In the genomic region with DNA sequence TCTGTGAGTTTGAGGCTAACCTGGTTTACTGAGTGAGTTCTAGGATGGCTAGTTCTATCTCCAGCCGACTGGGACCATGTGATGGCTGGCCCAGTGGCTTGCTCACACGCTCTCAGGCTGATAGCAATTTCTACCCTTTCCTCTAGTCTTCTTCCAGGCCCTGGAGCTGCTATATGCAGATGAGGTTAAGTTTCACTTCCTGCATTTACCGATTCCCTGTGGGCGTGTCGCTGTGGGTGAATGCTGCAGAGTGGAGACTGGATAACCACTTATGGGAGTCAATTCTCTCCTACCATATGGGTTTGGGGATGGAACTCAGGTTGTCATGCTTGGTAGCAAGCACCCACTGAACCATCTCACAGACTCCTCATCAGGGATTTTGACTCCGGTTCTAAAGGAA, we compare ENCODE assay signal across 22 mouse cellular contexts. TPM values are rescaled to one million over a fixed set of nuclear protein-coding genes. Genes with fewer than 3 reads are reported as not detected.
DNase-seq lines count a peak whose midpoint lies in the region; ATAC-seq and TF ChIP-seq lines count a peak whose summit lies in the region.
"Had no signal": no experiment of that assay in that cellular context is flagged by ENCODE, and none has a peak within 500 bp of the region (broad histone marks: within the 10 kb centered on the region; RNA-seq: fewer than 3 reads in every experiment).

No protein-coding gene starts in this region.

- DNase-seq in lung, adult 18-20 months, result peak; percentile 12 to 17
- no peak for DNase-seq in lung, adult 2 months
- peak; percentile 25 for DNase-seq in 416B (ENCODE audit: low read depth)
- DNase-seq in thymus, postnatal 14 days, result no peak
- no peak for DNase-seq in left cerebral cortex, postnatal 25 days (ENCODE audit: low spot score in 2 of 2)
- DNase-seq: adrenal gland, postnatal 36 days; B cell, adult 2 months; cerebellum, adult 9-10 months; gastrocnemius, postnatal 25 days; kidney, adult 18-20 months; kidney, postnatal 10 days; right cerebral cortex, postnatal 25 days had no signal

- intact Hi-C loops in left cerebral cortex, postnatal 25 days (cut with DNase I), result no loop called here

- no peak for TF ChIP-seq POLR2A in lung, adult 2 months (IDR thresholded peaks at IDR 0.05; ENCODE audit: borderline replicate concordance, extremely low read depth, low read depth, low read length)
- TF ChIP-seq POLR2A in bone marrow macrophage, adult 2 months (IDR thresholded peaks at IDR 0.05; ENCODE audit: borderline replicate concordance, low read depth, low read length), result no peak

- WGBS in lung, adult 2 months, result 63% methylated on average over 6 of the region's 6 CpGs

- H3K4me3 ChIP-seq in lung, adult 2 months (replicated peaks; ENCODE audit: extremely low read depth, low read depth, low read length), result no peak overlapping the region
- H3K4me3 ChIP-seq in bone marrow macrophage, adult 2 months (ENCODE audit: insufficient read depth, low read length), result no peak overlapping the region
- H3K4me3 ChIP-seq: embryonic facial prominence, embryonic 13.5 days; limb, embryonic 15.5 days; liver, embryonic 15.5 days; midbrain, embryonic 13.5 days; neural tube, embryonic 15.5 days had no signal

- no peaks in the 10 kb centered on the region for H3K4me1 ChIP-seq in lung, adult 2 months (ENCODE audit: control insufficient read depth, insufficient read depth, low read length)
- peaks cover 7% of the 10 kb centered on the region for H3K4me1 ChIP-seq in bone marrow macrophage, adult 2 months (ENCODE audit: control insufficient read depth, insufficient read depth, low read length)
- H3K4me1 ChIP-seq: embryonic facial prominence, embryonic 13.5 days; limb, embryonic 15.5 days; liver, embryonic 15.5 days; midbrain, embryonic 13.5 days; neural tube, embryonic 15.5 days had no signal

- no peak for TF ChIP-seq CTCF in lung, adult 2 months (IDR thresholded peaks at IDR 0.05; ENCODE audit: insufficient read depth, low read length)
- TF ChIP-seq CTCF in bone marrow macrophage, adult 2 months (IDR thresholded peaks at IDR 0.05; ENCODE audit: low read depth, low read length), result no peak

- ATAC-seq in megakaryocyte progenitor cell, adult 5-6 weeks (replicated peaks; ENCODE audit: poor library complexity), result peak; percentile 99
- ATAC-seq: forebrain, embryonic 14.5 days; midbrain, embryonic 13.5 days had no signal

- H3K27ac ChIP-seq in bone marrow macrophage, adult 2 months (ENCODE audit: insufficient read depth, low read depth, low read length), result peak overlapping the region; percentile 10; the same call in 1 of the 2 replicates
- H3K27ac ChIP-seq: embryonic facial prominence, embryonic 13.5 days; limb, embryonic 15.5 days; liver, embryonic 15.5 days; macrophage; midbrain, embryonic 13.5 days; neural tube, embryonic 15.5 days had no signal

RNA-seq across cellular contexts. Expression of a gene that starts 10.8 kb away (rescaled TPM):
- 0.06 and 0.15 TPM in 2 replicates for polyA plus RNA-seq in lung, adult 2 months (2012; rRNA removed)
- not detected in 2 replicates for polyA plus RNA-seq in bone marrow macrophage, adult 2 months (2012; ENCODE audit: insufficient read depth, insufficient read length, missing spikeins)
- total RNA-seq in megakaryocyte progenitor cell, adult 5-6 weeks (2015), result not detected in 2 replicates
- total RNA-seq in megakaryocyte progenitor cell, adult 5-6 weeks (2017), result not detected in 2 replicates
- 10 to 100 TPM; 12.5 to 12.7 TPM for total RNA-seq in left cerebral cortex, postnatal 25 days (2021)
- polyA plus RNA-seq: heart, embryonic 16.5 days; liver, embryonic 15.5 days had no signal

Comparison
In these comparisons a context has a peak if more than half of its experiments do, and no peak if none do; other contexts are left out.
1. DNase-seq: peak in lung, adult 18-20 months (2 of 2) and 416B (single experiment); none in lung, adult 2 months (single experiment), thymus, postnatal 14 days (single experiment) and left cerebral cortex, postnatal 25 days (0 of 2).
2. RNA of a gene that starts 10.8 kb away (total RNA-seq): 12.5 to 12.7 TPM in left cerebral cortex, postnatal 25 days; not detected in megakaryocyte progenitor cell, adult 5-6 weeks; every median in the first group is over 10 times any median in the second.